Mouse (Mus musculus): ENCODE data around the gene Cdh1. TPM values are rescaled to one million over a fixed set of nuclear protein-coding genes. Genes with fewer than 3 reads are reported as not detected.
"Not testable (repeated sequence)": the region's sequence is repeated elsewhere in the genome, so short reads cannot be mapped to it uniquely, and the experiment has no call there.

Cdh1 gene
- polyA plus RNA-seq, 1 experiment from 2014 or later = 19.0 TPM

GRCm38 (mm10) chr8:106595623-106596022 is 7.5 kb upstream of the Cdh1 start:
- H3K9ac ChIP-seq; H3K9me3 ChIP-seq (replicated peaks); H3K36me3 ChIP-seq (replicated peaks); H3K4me2 ChIP-seq; H3K27ac ChIP-seq (replicated peaks); H3K4me3 ChIP-seq (replicated peaks); H3K27me3 ChIP-seq; ATAC-seq (ENCODE audit: insufficient read depth): not testable (repeated sequence)
- H3K4me1 ChIP-seq (replicated peaks) = 0 out of 2 replicates have a peak, but pooled peaks cover 11% of the 10 kb centered on the region
- WGBS (ENCODE audit: insufficient replicate concordance) = 64% methylated on average over 3 of the region's 3 CpGs

DNA sequence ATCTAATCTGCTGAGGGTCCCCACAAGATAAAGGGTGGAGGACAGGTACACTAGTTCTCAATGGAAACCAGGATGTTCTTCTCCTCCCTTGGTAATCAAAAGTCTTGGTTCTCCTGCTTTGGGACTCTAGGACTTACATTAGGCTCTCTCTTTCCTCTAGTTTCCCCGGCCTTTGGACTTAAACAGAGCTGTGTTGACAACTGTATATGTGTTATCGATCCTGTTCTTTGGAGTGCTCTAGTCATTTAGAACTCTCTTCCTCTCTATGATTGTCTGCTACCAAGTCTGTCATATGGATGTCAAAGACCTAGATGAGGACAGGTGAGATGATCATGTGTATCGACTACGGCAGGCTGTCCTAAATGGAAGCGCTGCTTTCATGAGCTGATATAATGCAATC is 6.1 kb upstream of the Cdh1 start:
- H3K36me3 ChIP-seq (replicated peaks) = no peaks in the 10 kb centered on the region
- H3K9me3 ChIP-seq (replicated peaks) = no peaks in the 10 kb centered on the region
- peak overlapping the region; percentile 56 for H3K27ac ChIP-seq (replicated peaks)
- H3K4me1 ChIP-seq (replicated peaks) = 0 out of 2 replicates have a peak, but pooled peaks cover 11% of the 10 kb centered on the region
- no peak overlapping the region for H3K9ac ChIP-seq
- peaks cover 15% of the 10 kb centered on the region for H3K27me3 ChIP-seq
- no peak overlapping the region for H3K4me3 ChIP-seq (replicated peaks)
- no peak; the same call in 1 of the 2 replicates for ATAC-seq (ENCODE audit: insufficient read depth)
- no peak overlapping the region for H3K4me2 ChIP-seq
- 79% methylated on average over 5 of the region's 5 CpGs for WGBS (ENCODE audit: insufficient replicate concordance)

- WGBS (ENCODE audit: insufficient replicate concordance) = 34% methylated on average over 7 of the region's 7 CpGs
- no peak overlapping the region for H3K9ac ChIP-seq
- H3K36me3 ChIP-seq (replicated peaks) = no peaks in the 10 kb centered on the region
- no peak overlapping the region for H3K4me2 ChIP-seq
- H3K9me3 ChIP-seq (replicated peaks) = no peaks in the 10 kb centered on the region
- H3K27ac ChIP-seq (replicated peaks) = no peak overlapping the region; the same call in 1 of the 2 replicates
- no peak for ATAC-seq (ENCODE audit: insufficient read depth)
- H3K4me1 ChIP-seq (replicated peaks) = peaks cover 13% of the 10 kb centered on the region; the same call in 1 of the 2 replicates
- peaks cover 39% of the 10 kb centered on the region for H3K27me3 ChIP-seq
- no peak overlapping the region for H3K4me3 ChIP-seq (replicated peaks)
Observed at GRCm38 (mm10) chr8:106599265-106599979, 3.7 kb upstream of the Cdh1 start.

DNA sequence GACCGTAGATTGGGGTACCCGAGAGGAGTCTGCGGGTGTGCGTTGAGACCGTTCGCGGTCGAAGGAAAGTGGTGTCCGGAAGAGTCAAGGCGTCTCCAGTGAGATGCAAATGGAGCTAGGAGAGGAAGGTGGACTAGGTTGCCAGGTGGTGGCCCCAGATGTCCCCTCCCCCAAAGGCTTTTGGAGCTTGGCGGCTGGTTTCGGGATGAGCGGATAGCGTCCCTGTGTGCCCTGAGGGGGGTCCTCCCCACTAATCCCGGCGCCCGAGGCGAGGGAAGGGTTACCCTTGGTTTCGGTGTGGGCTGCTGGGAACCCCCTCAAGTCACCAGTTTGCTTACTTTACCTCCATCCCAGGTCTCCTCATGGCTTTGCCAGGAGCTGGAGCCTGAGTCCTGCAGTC is 782 bp downstream of the Cdh1 start:
- H3K9me3 ChIP-seq (replicated peaks) = no peaks in the 10 kb centered on the region
- ATAC-seq (ENCODE audit: insufficient read depth) = no peak
- H3K27me3 ChIP-seq = peaks cover 66% of the 10 kb centered on the region
- H3K4me2 ChIP-seq = peak overlapping the region; percentile 53
- H3K4me1 ChIP-seq (replicated peaks) = peaks cover 12% of the 10 kb centered on the region; the same call in 1 of the 2 replicates
- peak overlapping the region; percentile 35; the same call in 1 of the 2 replicates for H3K9ac ChIP-seq
- peak overlapping the region; percentile 57 for H3K4me3 ChIP-seq (replicated peaks)
- no peaks in the 10 kb centered on the region for H3K36me3 ChIP-seq (replicated peaks)
- H3K27ac ChIP-seq (replicated peaks) = no peak overlapping the region
- WGBS (ENCODE audit: insufficient replicate concordance) = 3% methylated on average over 19 of the region's 19 CpGs

DNA sequence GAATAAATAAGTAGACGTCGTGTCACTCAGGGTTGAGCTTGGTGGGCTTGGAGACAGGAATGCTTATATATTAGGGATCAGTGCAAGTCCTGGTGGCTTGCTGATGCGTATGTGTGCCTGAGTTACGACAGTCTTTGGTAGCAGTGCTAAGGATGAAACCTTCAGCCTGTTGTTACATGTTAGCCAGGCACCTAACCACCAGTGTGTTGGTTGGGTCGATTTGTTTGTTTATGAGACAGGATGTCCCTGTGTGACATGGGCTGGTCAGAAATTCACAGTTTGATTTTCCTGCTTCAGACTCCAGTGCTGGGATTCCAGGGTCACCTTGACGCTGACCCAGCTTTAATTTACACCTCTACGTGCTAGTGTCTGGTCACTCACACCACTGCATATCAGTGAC is 2.5 kb downstream of the Cdh1 start:
- no peak overlapping the region; the same call in 1 of the 2 replicates for H3K4me2 ChIP-seq
- H3K36me3 ChIP-seq (replicated peaks) = no peaks in the 10 kb centered on the region
- peaks cover 62% of the 10 kb centered on the region for H3K27me3 ChIP-seq
- H3K27ac ChIP-seq (replicated peaks) = 0 out of 2 replicates have a peak overlapping the region, but pooled peaks have one; percentile 20
- H3K4me1 ChIP-seq (replicated peaks) = peaks cover 16% of the 10 kb centered on the region; the same call in 1 of the 2 replicates
- no peaks in the 10 kb centered on the region for H3K9me3 ChIP-seq (replicated peaks)
- H3K4me3 ChIP-seq (replicated peaks) = no peak overlapping the region
- peak; percentile 23; the same call in 1 of the 2 replicates for ATAC-seq (ENCODE audit: insufficient read depth)
- H3K9ac ChIP-seq = no peak overlapping the region
- WGBS (ENCODE audit: insufficient replicate concordance) = 43% methylated on average over 7 of the region's 7 CpGs

DNA sequence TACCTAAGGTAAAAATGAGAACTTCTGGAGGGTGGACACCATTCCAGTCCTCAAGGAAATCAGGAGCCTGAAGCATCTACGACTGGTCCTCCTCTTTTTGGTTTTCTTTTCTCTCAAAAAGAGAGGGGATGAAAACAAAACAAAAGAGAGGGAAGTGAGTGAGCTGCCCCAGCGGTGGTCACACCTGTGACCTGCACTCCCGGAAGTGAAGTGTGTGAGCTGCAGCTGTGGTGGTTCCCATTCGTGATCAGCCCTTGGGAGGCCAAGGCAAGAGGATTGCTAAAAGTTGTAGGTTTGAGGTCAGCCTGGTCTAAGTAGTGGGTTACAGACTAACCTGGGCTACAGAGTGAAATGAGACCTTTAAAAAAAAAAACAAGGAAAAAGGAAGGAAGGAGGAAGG is 3.0 kb downstream of the Cdh1 start:
- Histone ChIP-seq H3K27ac (replicated peaks) (0 out of 2 replicates have a peak overlapping the region, but pooled peaks have one; percentile 20), H3K4me2 (no peak overlapping the region), H3K9me3 (replicated peaks) (no peaks in the 10 kb centered on the region), H3K36me3 (replicated peaks) (no peaks in the 10 kb centered on the region), H3K27me3 (peaks cover 60% of the 10 kb centered on the region), H3K4me3 (replicated peaks) (no peak overlapping the region), H3K9ac (no peak overlapping the region), H3K4me1 (replicated peaks) (peaks cover 21% of the 10 kb centered on the region)
- ATAC-seq (ENCODE audit: insufficient read depth) = no peak
- 18% methylated on average over 4 of the region's 4 CpGs for WGBS (ENCODE audit: insufficient replicate concordance)

DNA sequence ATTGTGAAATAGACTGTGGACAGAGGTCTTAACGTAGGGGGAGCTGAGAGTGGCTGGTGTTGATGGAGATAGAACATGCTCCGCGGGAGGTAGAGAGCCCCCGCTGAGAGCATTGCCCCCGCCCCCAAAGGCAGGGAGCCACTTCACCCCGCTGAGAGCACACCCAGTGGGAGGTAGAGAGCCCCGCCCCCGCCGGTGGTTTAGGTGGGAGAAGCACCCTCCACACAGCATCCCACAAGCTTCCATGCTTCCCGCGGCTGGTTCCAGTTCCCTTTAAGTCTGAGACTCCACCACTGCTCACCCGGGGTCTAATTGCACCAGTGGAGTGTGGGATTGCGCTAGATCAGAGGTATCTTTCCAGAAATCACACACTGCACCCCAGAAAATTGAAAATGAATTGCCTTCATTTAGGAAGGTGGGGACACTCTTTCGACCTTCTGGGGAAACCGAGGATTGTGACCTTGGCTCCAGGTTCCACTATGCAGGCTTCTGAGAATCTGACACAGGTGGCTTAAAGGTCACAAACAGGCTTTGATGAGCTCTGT is 3.5 kb downstream of the Cdh1 start:
- peaks cover 54% of the 10 kb centered on the region for H3K27me3 ChIP-seq
- no peak overlapping the region for H3K9ac ChIP-seq
- 22% methylated on average over 15 of the region's 15 CpGs for WGBS (ENCODE audit: insufficient replicate concordance)

GRCm38 (mm10) chr8:106607783-106608182 is 4.6 kb downstream of the Cdh1 start:
- peaks cover 43% of the 10 kb centered on the region for H3K27me3 ChIP-seq
- not testable (repeated sequence) for H3K27ac ChIP-seq (replicated peaks); H3K4me2 ChIP-seq; H3K36me3 ChIP-seq (replicated peaks); ATAC-seq (ENCODE audit: insufficient read depth); H3K9me3 ChIP-seq (replicated peaks); H3K4me3 ChIP-seq (replicated peaks); H3K9ac ChIP-seq
- 33% methylated on average over 4 of the region's 4 CpGs for WGBS (ENCODE audit: insufficient replicate concordance)
- peaks cover 31% of the 10 kb centered on the region for H3K4me1 ChIP-seq (replicated peaks)

More for the DNA sequence above, 3.5 kb downstream of the Cdh1 start:
- Histone ChIP-seq H3K9me3 (replicated peaks) (no peaks in the 10 kb centered on the region), H3K36me3 (replicated peaks) (no peaks in the 10 kb centered on the region), H3K4me3 (replicated peaks) (no peak overlapping the region), H3K27ac (replicated peaks) (no peak overlapping the region; the same call in 1 of the 2 replicates), H3K4me2 (peak overlapping the region; percentile 15; the same call in 1 of the 2 replicates), H3K4me1 (replicated peaks) (peaks cover 27% of the 10 kb centered on the region)
- ATAC-seq (ENCODE audit: insufficient read depth) = no peak

DNA sequence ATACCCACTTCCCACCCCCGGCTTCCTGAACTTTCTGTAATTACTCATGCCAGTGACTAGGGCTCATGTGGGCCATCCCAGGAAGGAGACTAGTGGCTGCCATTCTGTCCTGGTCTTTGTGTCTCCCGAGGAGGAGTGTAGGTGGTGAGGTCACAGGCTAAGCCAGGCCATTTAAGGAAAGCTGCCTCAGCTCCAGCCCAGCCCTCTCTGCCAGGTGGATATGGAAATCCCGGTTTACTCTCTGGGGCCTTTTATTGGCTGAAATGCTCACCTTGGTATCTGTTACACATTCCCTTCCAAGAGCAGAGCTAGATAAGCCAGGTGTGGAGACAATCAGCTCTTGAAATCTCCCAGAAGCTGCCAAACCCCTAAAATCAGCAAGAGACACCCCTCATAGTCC is 5.3 kb downstream of the Cdh1 start:
- Histone ChIP-seq H3K4me2 (no peak overlapping the region), H3K27ac (replicated peaks) (no peak overlapping the region), H3K9ac (no peak overlapping the region), H3K27me3 (peaks cover 37% of the 10 kb centered on the region), H3K9me3 (replicated peaks) (no peaks in the 10 kb centered on the region), H3K4me3 (replicated peaks) (no peak overlapping the region), H3K36me3 (replicated peaks) (no peaks in the 10 kb centered on the region), H3K4me1 (replicated peaks) (peaks cover 29% of the 10 kb centered on the region)
- ATAC-seq (ENCODE audit: insufficient read depth) = no peak
- WGBS (ENCODE audit: insufficient replicate concordance) = 38% methylated on average over 3 of the region's 3 CpGs

DNA sequence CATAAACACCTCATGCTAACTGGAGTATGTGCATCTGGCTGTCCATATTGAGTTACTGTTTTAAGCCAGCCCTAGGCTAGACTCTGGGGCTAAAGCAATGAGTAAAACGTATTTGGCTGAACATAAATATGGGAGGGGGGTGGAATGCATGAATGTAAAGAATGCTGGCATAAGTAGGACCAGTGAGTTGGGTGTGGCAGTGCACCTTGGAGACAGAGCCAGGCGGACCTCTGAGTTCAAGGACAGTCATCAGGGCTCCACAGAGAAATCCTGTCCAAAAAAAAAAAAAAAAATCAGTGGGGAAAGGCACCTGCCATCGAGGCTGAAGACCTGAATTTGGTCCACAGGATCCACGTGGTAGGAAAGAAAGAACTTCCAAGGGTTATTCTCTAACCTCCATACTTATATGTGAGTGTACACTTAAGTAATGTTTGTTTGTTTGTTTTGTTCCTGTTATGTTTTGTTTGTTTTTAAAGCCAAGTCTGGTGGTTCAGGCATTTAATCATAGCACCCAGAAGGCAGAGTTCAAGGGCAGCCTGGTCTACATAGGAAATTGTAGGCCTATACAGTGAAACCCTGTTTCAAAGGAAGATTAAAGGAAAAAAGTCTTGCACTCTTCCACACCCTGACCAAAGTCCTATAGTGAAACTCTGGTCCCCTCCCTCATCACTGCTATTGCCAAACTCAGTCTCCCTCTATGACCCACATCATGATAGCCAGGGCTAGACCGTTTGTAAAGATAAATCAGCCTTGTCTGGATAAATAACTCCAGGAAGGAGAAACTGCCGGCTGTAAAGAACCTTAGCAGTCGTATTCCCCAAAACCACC is 6.1 kb downstream of the Cdh1 start:
- H3K9ac ChIP-seq = no peak overlapping the region
- no peak overlapping the region for H3K27ac ChIP-seq (replicated peaks)
- H3K36me3 ChIP-seq (replicated peaks) = no peaks in the 10 kb centered on the region
- no peak for ATAC-seq (ENCODE audit: insufficient read depth)
- no peak overlapping the region for H3K4me2 ChIP-seq
- WGBS (ENCODE audit: insufficient replicate concordance) = 39% methylated on average over 7 of the region's 7 CpGs
- H3K9me3 ChIP-seq (replicated peaks) = no peaks in the 10 kb centered on the region
- H3K27me3 ChIP-seq = peaks cover 28% of the 10 kb centered on the region
- no peak overlapping the region for H3K4me3 ChIP-seq (replicated peaks)
- peaks cover 29% of the 10 kb centered on the region for H3K4me1 ChIP-seq (replicated peaks)
